Mouse (Mus musculus) central nervous system, embryonic 11.5 days (tissue): Measurements from ENCODE around the gene Rps16. TPM values are rescaled to one million over a fixed set of nuclear protein-coding genes. Genes with fewer than 3 reads are reported as not detected.

Experiments
- polyA plus RNA-seq: library from polyadenylated mRNA; depleted of rRNA; stranded (reverse); fragments of >200 nt; gene quantifications from 2 replicates; pipeline ENCODE4 v1.2.3, GENCODE M21; 2012; rRNA removed

The Rps16 gene
- polyA plus RNA-seq: 2,195 and 2,197 TPM in 2 replicates

GRCm38 (mm10) chr7:28350155-28350883, at the start of gene Rps16:
Gene Rps16, plus strand, starts transcription at chr7:28350652.

GRCm38 (mm10) chr7:28301616-28302433, 48.6 kb upstream of the Rps16 start, which contains the start of gene Dll3:
Gene Dll3, minus strand, starts transcription at chr7:28302238.

GRCm38 (mm10) chr7:28311926-28312543, 38.4 kb upstream of the Rps16 start, which contains the start of gene Timm50:
Gene Timm50, minus strand, starts transcription at chr7:28312072.

DNA sequence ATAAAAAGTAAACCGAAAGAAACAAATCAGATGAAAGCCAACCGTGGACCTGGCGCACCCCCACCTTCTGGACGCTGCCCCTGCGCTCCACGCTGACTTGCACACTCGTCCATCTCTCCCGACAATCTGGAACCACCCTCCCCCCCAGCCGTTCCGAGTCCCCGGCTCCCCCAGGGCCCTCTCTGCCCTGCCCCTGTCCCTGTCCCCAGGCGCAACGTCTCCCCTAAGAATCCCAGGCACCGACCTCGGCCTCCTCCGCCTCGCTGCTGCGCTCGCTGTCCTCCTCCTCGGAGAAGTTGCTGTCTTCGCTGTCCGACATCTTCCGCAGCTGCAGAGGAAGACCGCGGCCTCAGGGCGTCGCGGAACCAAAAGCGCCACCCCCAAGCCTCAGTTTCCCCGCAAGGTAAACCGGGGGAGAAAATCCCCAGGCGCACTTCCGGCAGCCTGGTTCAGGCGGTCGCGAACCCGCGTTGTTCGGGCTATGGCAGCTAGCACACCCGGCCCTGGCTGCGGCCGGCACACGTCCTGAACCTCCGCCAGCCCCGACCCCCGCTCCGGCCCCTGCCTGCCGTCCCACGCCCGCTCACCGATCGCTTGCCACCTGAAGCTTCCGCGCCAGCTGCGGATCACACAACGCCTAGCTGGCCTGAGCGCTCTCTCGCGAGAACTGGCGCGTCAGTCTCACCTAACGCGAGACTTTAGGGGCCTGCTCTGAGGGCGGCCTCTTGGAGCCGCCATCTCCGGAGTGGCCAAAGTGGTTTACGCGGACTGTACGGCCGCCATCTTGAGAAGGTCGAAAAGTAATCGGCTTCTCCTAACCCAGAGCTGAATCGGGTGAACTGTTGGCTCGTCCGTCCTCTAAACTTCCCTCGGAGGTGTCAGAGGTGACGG, 12.1 kb upstream of the Rps16 start, which contains the start of gene Supt5:
TSS of gene Supt5 (minus strand) at position 639 of the 891 bp plus-strand sequence.

DNA sequence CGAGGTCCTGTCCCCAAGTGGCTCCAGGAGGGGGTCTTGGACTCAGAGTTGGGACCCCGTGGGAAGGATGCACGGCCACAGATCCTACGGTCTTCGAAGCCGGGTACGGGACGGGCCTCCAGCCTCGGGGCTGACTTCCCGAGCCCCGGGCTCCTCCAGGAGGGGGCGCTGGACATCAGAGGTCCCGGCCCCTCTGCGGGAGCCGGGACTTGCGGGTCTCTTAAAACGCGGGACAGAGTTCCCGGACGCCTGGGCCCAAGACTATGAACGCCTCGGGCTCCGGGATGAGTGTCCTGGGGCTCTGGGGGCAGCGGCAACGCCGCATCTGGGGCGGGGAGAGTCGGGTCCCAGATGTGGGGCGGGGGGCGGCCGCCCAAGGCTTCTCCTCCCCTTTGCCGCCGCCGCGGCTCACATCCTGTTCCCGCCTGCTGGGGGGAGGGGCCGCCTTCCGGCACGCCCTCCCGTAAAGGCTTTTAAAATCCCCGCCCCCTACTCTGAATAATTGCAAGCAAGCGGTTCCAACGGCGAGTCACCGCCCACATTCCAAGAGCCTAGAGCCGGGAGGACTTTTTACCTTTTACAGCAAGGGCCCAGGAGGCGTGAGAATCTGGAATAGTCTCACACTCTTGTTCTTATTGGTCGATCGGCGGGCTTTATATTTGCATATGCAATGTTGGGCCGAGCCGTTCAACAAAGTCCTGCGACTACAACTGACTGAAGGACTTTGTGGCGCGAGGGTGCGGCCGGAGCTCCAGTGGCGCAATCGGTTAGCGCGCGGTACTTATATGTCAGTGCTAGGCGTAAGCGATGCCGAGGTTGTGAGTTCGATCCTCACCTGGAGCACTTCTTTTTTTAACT, 22.0 kb downstream of the Rps16 start, which contains the start of gene Plekhg2:
TSS of gene Plekhg2 (minus strand) at position 349 of the 858 bp plus-strand sequence.

GRCm38 (mm10) chr7:28380237-28381016, 30.0 kb downstream of the Rps16 start, which contains the start of gene Zfp36:
Gene Zfp36, minus strand, starts transcription at chr7:28380253.

GRCm38 (mm10) chr7:28392429-28393271, 42.2 kb downstream of the Rps16 start, which contains the start of the genes Med29 and Paf1:
Gene Med29, minus strand, starts transcription at chr7:28392708.
Gene Paf1, plus strand, starts transcription at chr7:28392951.

Other genes starting within 250 kb of the Rps16 start
- gene 9530053A07Rik, start 221.2 kb upstream of the Rps16 start, polyA plus RNA-seq: 0.02 and 0.04 TPM in 2 replicates
- 311 and 605 TPM in 2 replicates for gene Fbl, start 180.9 kb upstream of the Rps16 start, polyA plus RNA-seq
- 27.0 and 31.1 TPM in 2 replicates for gene Dyrk1b, start 171.2 kb upstream of the Rps16 start, polyA plus RNA-seq
- 37.7 and 38.6 TPM in 2 replicates for gene Eid2, start 82.8 kb upstream of the Rps16 start, polyA plus RNA-seq
- gene Eid2b, start 72.9 kb upstream of the Rps16 start, polyA plus RNA-seq: 13.9 and 15.5 TPM in 2 replicates
- gene Selenov, start 59.5 kb upstream of the Rps16 start, polyA plus RNA-seq: 0.65 and 3.9 TPM in 2 replicates
- 41.2 and 93.1 TPM in 2 replicates for gene Dll3, start 48.4 kb upstream of the Rps16 start, polyA plus RNA-seq
- 99.1 and 125 TPM in 2 replicates for gene Timm50, start 38.6 kb upstream of the Rps16 start, polyA plus RNA-seq
- 102 and 105 TPM in 2 replicates for gene Supt5, start 11.9 kb upstream of the Rps16 start, polyA plus RNA-seq
- 44.0 and 64.1 TPM in 2 replicates for gene Plekhg2, start 21.9 kb downstream of the Rps16 start, polyA plus RNA-seq
- gene Zfp36, start 29.6 kb downstream of the Rps16 start, polyA plus RNA-seq: 3.4 and 4.2 TPM in 2 replicates
- gene Med29, start 42.1 kb downstream of the Rps16 start, polyA plus RNA-seq: 32.8 and 45.9 TPM in 2 replicates
- gene Paf1, start 42.3 kb downstream of the Rps16 start, polyA plus RNA-seq: 124 and 409 TPM in 2 replicates
- 10.2 and 17.1 TPM in 2 replicates for gene Gmfg, start 86.8 kb downstream of the Rps16 start, polyA plus RNA-seq
- gene Lrfn1, start 101.3 kb downstream of the Rps16 start, polyA plus RNA-seq: 17.1 and 23.3 TPM in 2 replicates
- not detected in 2 replicates for gene Ifnl2, start 159.8 kb downstream of the Rps16 start, polyA plus RNA-seq
- gene Ifnl3, start 172.2 kb downstream of the Rps16 start, polyA plus RNA-seq: not detected in 2 replicates
- gene Sycn, start 190.2 kb downstream of the Rps16 start, polyA plus RNA-seq: not detected in 2 replicates
- gene Nccrp1, start 196.6 kb downstream of the Rps16 start, polyA plus RNA-seq: 0.07 TPM in 1 of 2 replicates, not detected in the other
- gene Samd4b, start 247.5 kb downstream of the Rps16 start, polyA plus RNA-seq: 47.4 and 72.3 TPM in 2 replicates
- 30.7 and 42.8 TPM in 2 replicates for gene Pak4, start 247.5 kb downstream of the Rps16 start, polyA plus RNA-seq